Mouse (Mus musculus) hindbrain, embryonic 12.5 days (tissue): Measurements from ENCODE around the gene Zfp229. TPM values are rescaled to one million over a fixed set of nuclear protein-coding genes. Genes with fewer than 3 reads are reported as not detected.
A peak's percentile ranks its signal among the peaks of the same experiment; 100 is the strongest.
"Not testable (repeated sequence)": the region's sequence is repeated elsewhere in the genome, so short reads cannot be mapped to it uniquely, and the experiment has no call there.

Source experiments
- ATAC-seq: fragments of 200-750 bp; cut with Nextera tagmentation; 2 replicates; pipeline ENCODE4 v1.8.0; 2017; ENCODE audit warnings: moderate TSS enrichment; ENCODE audit not compliant: low FRiP score
- H3K27ac ChIP-seq: fragments of 300-500 bp; sonication (generic); 2 replicates; pipeline ENCODE4 v1.5.1; 2016; ENCODE audit warnings: mild to moderate bottlenecking
- H3K27me3 ChIP-seq: fragments of 300-500 bp; sonication (generic); 2 replicates; pipeline ENCODE4 v1.6.1; 2016; ENCODE audit warnings: mild to moderate bottlenecking
- H3K36me3 ChIP-seq: fragments of 300-500 bp; sonication (generic); 2 replicates; pipeline ENCODE4 v1.6.1; 2016; ENCODE audit warnings: mild to moderate bottlenecking
- H3K4me1 ChIP-seq: fragments of 300-500 bp; sonication (generic); 2 replicates; pipeline ENCODE4 v1.6.1; 2016
- H3K4me2 ChIP-seq: fragments of 300-500 bp; sonication (generic); replicated peaks from 2 replicates; pipeline ENCODE4 v1.6.1; 2016; ENCODE audit warnings: mild to moderate bottlenecking
- H3K4me3 ChIP-seq: fragments of 300-500 bp; sonication (generic); 2 replicates; pipeline ENCODE4 v1.5.1; 2016; ENCODE audit warnings: mild to moderate bottlenecking
- H3K9ac ChIP-seq: fragments of 300-500 bp; sonication (generic); 2 replicates; pipeline ENCODE4 v1.6.1; 2016; ENCODE audit warnings: mild to moderate bottlenecking, moderate library complexity
- H3K9me3 ChIP-seq: fragments of 300-500 bp; sonication (generic); replicated peaks from 2 replicates; pipeline ENCODE4 v1.6.1; 2016; ENCODE audit warnings: mild to moderate bottlenecking
- WGBS: fragments of 180-500 bp; shearing (Covaris S2); methylation state at CpG from one replicate; pipeline ENCODE4 v1.1.7; 2016; 5-methylcytosine and 5-hydroxymethylcytosine counted together
- polyA plus RNA-seq: library from polyadenylated mRNA; unstranded; fragments of >200 nt; fragmentation: Nextera tagmentation; extraction: Ambion mirVana; gene quantifications from 2 replicates; pipeline ENCODE4 v1.2.1, GENCODE M21; 2016

Gene Zfp229
- polyA plus RNA-seq, 1 experiment from 2014 or later, result 10.9 TPM

DNA sequence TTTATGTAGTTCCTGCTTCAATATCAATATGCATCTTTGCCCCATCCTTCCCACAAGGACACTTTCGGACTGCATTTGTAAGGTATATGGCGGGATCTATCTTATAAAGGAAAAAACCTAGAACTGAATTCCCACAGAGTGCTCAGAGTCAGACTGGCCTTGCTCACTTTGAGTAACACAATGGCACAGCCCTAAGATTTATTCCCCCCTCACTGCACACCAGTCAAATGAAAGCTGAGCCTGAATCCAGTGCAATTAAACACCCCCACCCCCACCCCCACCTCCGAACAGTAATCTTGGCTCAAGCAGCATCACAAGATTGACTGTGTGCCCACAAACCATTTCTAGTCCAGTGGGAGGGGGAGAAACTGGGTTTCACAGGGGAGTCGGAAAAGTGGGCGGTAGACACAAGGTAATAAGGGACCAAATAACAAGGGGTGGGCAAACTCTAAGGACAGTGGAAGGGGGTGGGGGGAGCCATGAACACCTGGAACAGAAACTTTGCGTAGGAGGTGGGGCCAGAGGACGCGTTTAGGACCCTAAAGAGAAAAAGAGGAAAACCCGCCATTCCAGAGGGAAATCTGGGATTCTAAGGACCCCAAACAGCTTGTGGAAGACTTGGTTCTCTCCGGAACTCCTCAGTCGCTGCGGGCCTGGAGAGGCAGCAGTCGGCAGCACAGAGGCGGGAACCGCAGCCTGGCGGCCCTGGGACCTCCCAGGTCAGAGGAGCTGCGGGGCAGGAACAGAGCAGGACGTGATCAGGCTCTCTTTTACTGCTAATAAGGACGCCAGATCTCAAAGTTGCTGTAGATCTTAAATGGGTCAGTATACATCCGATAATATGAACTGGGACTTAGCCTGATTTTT is 23.0 kb downstream of the Zfp229 start:
- H3K27ac ChIP-seq, result no peak overlapping the region
- peak overlapping the region; percentile 33 for H3K4me3 ChIP-seq
- H3K9ac ChIP-seq, result no peak overlapping the region
- peak; percentile 46; the same call in 1 of the 2 replicates for ATAC-seq
- WGBS, result 12% methylated on average over 20 of the region's 20 CpGs
- no peaks in the 10 kb centered on the region for H3K36me3 ChIP-seq
- no peaks in the 10 kb centered on the region for H3K9me3 ChIP-seq
- peaks cover 6% of the 10 kb centered on the region; the same call in 1 of the 2 replicates for H3K4me1 ChIP-seq
- peak overlapping the region; percentile 59 for H3K4me2 ChIP-seq
- H3K27me3 ChIP-seq, result no peaks in the 10 kb centered on the region

DNA sequence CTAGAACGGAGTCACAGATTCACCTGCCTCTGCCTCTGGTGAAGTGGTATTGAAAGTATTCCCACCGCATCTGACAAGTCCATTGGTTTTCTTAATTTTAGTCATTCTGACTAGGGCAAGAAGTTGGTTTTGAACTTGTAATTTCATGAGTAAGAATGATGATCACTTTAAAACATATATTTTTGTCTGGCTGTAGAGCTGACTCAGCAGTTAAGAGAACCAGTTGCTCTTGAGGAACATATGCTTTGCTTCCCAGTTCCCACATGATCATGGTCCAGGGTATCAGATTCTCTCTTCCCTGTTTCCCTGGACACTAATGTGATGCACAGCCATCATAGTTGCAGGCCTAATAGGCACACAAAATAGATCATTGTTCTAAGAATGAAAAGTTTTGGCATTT is 39.7 kb downstream of the Zfp229 start:
- Histone ChIP-seq H3K4me1 (no peaks in the 10 kb centered on the region), H3K27me3 (no peaks in the 10 kb centered on the region), H3K9ac (no peak overlapping the region), H3K4me2 (no peak overlapping the region), H3K36me3 (no peaks in the 10 kb centered on the region), H3K9me3 (no peaks in the 10 kb centered on the region), H3K27ac (no peak overlapping the region), H3K4me3 (no peak overlapping the region)
- WGBS, result 90% methylated on average over 2 of the region's 2 CpGs
- ATAC-seq, result no peak

DNA sequence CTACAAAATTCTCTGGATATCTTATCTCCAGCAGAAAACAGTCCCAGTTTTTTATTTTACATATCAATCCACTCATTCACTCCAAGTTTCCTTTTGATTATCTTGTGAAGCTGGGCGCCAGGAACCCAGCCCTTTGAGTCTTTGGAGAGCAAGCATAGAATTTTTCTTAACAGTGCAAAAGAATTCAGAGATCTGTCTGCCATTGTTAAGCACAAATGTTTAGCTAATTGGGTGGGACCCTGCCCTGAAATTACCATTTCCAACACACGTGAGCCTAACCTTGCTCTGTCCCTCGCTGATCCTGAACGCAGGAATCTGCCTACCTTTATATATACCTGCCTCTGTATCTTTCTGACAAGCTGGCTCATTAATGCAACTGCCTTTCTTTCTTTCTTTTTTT is 61.7 kb downstream of the Zfp229 start:
- Histone ChIP-seq H3K4me2 (no peak overlapping the region), H3K4me1 (no peaks in the 10 kb centered on the region), H3K9me3 (0 out of 2 replicates have a peak, but pooled peaks cover 9% of the 10 kb centered on the region), H3K9ac (no peak overlapping the region), H3K4me3 (no peak overlapping the region), H3K36me3 (no peaks in the 10 kb centered on the region), H3K27ac (no peak overlapping the region), H3K27me3 (no peaks in the 10 kb centered on the region)
- ATAC-seq, result no peak
- WGBS, result 88% methylated on average over 4 of the region's 4 CpGs

DNA sequence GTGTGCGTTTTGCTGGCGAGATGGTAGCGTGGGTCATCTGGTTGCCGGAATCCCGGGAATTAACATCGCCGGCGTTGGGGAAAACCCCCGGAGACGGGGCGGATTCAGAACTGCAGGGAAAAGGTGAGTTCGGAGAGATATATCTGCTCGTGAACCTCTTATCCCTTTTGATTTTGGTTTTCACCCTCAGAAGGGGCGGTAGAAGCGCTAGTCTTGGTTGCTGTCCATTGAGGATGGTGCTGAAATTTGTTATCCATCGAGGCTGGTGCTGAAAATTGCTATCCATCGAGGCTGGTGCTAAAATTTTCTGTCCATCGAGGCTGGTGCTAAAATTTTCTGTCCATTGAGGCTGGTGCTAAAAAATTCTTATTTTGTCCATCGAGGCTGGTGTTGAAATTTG is 70.8 kb downstream of the Zfp229 start:
- 47% methylated on average over 19 of the region's 19 CpGs for WGBS
- H3K36me3 ChIP-seq, H3K4me2 ChIP-seq, H3K9ac ChIP-seq, H3K4me3 ChIP-seq, H3K27me3 ChIP-seq, H3K9me3 ChIP-seq, H3K27ac ChIP-seq, H3K4me1 ChIP-seq, ATAC-seq: not testable (repeated sequence)

Other genes starting within 250 kb of the Zfp229 start
- 8.5 and 11.3 TPM in 2 replicates for gene Zfp53, start 241.8 kb upstream of the Zfp229 start, polyA plus RNA-seq
- 2.7 and 3.3 TPM in 2 replicates for gene Zfp52, start 195.3 kb upstream of the Zfp229 start, polyA plus RNA-seq
- 15.7 and 17.1 TPM in 2 replicates for gene Zfp948, start 163.8 kb upstream of the Zfp229 start, polyA plus RNA-seq
- gene Zfp983, start 80.2 kb upstream of the Zfp229 start, polyA plus RNA-seq, result 9.8 and 10.6 TPM in 2 replicates
- gene Gm10226, start 38.9 kb upstream of the Zfp229 start, polyA plus RNA-seq, result 16.7 and 18.5 TPM in 2 replicates
- 19.0 and 22.1 TPM in 2 replicates for gene Zfp760, start 23.1 kb upstream of the Zfp229 start, polyA plus RNA-seq
- gene Zfp820, start 115.0 kb downstream of the Zfp229 start, polyA plus RNA-seq, result 4.4 and 5.1 TPM in 2 replicates
- gene Zfp995, start 179.1 kb downstream of the Zfp229 start, polyA plus RNA-seq, result 9.2 and 10.9 TPM in 2 replicates
- gene Zfp942, start 231.7 kb downstream of the Zfp229 start, polyA plus RNA-seq, result 24.1 and 25.9 TPM in 2 replicates
- gene Zfp943, start 231.8 kb downstream of the Zfp229 start, polyA plus RNA-seq, result 20.8 and 22.2 TPM in 2 replicates